Mouse (Mus musculus) hematopoietic multipotent progenitor cell, adult 10-12 weeks (in vitro differentiated cells): Measurements from ENCODE around the gene Cpa1. TPM values are rescaled to one million over a fixed set of nuclear protein-coding genes. Genes with fewer than 3 reads are reported as not detected.

Experiments used
- polyA plus RNA-seq: library from polyadenylated mRNA; stranded (reverse); fragments of >175 nt; gene quantifications from 2 replicates; pipeline ENCODE4 v1.2.3, GENCODE M21; 2012; ENCODE audit warnings: low replicate concordance

Cpa1 gene
- polyA plus RNA-seq: 0.09 and 0.73 TPM in 2 replicates

DNA sequence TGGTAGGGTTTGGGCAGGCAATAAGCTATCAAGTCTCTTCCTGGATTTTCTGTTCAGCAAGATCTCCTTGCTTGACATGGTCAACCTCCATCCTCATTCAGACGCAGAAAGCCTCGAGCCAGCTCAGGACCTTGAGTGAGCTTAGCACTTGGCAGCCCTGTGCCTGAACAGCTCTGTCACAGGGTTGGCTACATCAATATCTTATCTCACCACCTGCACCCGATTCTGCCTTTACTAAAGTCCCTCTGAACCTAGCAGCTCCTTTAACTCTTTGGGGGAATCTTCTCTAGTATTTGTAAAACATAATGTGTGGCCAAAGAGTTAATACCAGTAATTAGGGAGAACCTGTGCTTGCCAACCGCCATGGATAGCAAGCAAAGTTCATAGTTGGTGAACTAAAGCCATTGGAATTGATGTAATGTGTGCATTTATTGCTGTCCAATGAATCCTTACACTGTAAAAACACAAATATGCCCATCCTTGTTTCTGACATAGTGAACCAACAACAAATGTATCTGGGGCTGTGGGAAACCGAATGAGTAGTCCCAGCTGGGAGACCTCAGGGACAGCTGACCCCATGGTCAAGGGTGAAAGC, at the start of gene Cpa1:
Gene Cpa1 (plus strand): TSS at position 545 of the 595 bp plus-strand sequence.

GRCm38 (mm10) chr6:30610710-30611109, 28.3 kb upstream of the Cpa1 start, which contains the start of gene Cpa5:
Cpa5 (plus strand) TSS chr6:30611010.

GRCm38 (mm10) chr6:30693350-30693991, 54.5 kb downstream of the Cpa1 start, which contains the start of gene Cep41:
Cep41 (minus strand) TSS chr6:30693749.

Other genes with a start within 250 kb of the Cpa1 start
- gene Zc3hc1, start 248.2 kb upstream of the Cpa1 start, polyA plus RNA-seq: 6.4 and 33.3 TPM in 2 replicates
- 6.7 and 10.2 TPM in 2 replicates for gene Klhdc10, start 237.3 kb upstream of the Cpa1 start, polyA plus RNA-seq
- gene Tmem209, start 129.4 kb upstream of the Cpa1 start, polyA plus RNA-seq: 3.7 and 4.3 TPM in 2 replicates
- not detected in 2 replicates for gene Ssmem1, start 129.4 kb upstream of the Cpa1 start, polyA plus RNA-seq
- gene Cpa2, start 97.6 kb upstream of the Cpa1 start, polyA plus RNA-seq: not detected in 2 replicates
- gene Cpa4, start 70.8 kb upstream of the Cpa1 start, polyA plus RNA-seq: not detected in 2 replicates
- gene Cpa5, start 28.2 kb upstream of the Cpa1 start, polyA plus RNA-seq: not detected in 2 replicates
- 21.1 and 33.9 TPM in 2 replicates for gene Cep41, start 54.5 kb downstream of the Cpa1 start, polyA plus RNA-seq
- 2.3 and 4.2 TPM in 2 replicates for gene Mest, start 84.3 kb downstream of the Cpa1 start, polyA plus RNA-seq